Mouse (Mus musculus): Measurements from ENCODE around the gene Nat8f6. TPM values are rescaled to one million over a fixed set of nuclear protein-coding genes. Genes with fewer than 3 reads are reported as not detected.

Nat8f6 gene
- polyA plus RNA-seq (2015; fragmentation: Nextera tagmentation; extraction: Ambion mirVana) = not detected in 2 replicates

GRCm38 (mm10) chr6:85820837-85821236 lies at the start of gene Nat8f6, which contains the start of gene Nat8f5:
Nat8f6 (minus strand) TSS chr6:85820954.
Nat8f5 (minus strand) TSS chr6:85820972.

DNA sequence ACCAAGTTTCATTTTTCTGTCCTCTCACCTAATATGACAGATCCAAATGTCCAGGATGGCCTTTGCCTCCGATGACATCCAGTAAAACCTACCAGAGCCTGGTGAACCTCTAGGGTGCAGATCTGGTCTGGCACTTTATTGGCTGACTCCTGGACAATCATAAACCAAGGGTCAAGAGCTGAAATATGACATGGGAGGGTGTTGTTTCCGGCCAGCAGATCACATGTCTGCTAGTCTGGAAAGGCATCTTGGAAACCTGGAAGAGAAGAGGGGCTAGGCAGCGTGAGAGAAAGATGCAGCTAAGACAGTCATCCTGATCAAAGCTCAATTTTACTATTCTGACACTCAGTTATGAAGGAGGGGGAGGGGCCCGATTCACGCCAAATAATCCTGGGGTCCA lies 48.3 kb upstream of the Nat8f6 start, which contains the start of gene Nat8f2:
Nat8f2 (minus strand) TSS at position 153 of the 400 bp plus-strand sequence.

GRCm38 (mm10) chr6:85831796-85832321 lies 11.1 kb upstream of the Nat8f6 start, which contains the start of gene Nat8:
Nat8 (minus strand) TSS chr6:85832082.

DNA sequence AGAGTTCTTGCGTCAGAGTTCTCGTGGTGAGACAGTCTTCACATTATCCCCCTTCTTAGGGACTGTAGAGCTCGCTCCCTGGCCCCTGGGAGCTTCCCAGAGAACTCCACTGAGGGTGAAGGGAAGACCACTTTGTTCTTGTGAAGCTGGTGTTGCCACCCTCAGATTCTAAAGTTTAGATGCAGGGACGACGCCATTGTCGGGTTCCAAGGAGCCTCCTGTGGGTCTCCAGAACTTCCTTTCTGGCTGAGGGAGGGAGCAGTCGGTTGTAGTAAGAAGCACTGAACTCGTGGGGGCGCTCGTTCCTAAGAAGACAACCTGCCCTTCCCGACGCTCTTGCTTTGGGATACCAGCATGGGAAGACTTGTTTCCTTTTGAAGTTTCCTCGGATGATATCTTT lies 55.2 kb downstream of the Nat8f6 start, which contains the start of gene Nat8f3:
Nat8f3 (minus strand) TSS at position 223 of the 400 bp plus-strand sequence.

Other genes starting within 250 kb of the Nat8f6 start
- 3.4 and 3.6 TPM in 2 replicates for gene Alms1, start 233.4 kb downstream of the Nat8f6 start, polyA plus RNA-seq (2015; fragmentation: Nextera tagmentation; extraction: Ambion mirVana)
- gene Nat8f7, start 107.7 kb downstream of the Nat8f6 start, polyA plus RNA-seq (2015; fragmentation: Nextera tagmentation; extraction: Ambion mirVana) = not detected in 2 replicates
- gene Nat8f3, start 55.2 kb downstream of the Nat8f6 start, polyA plus RNA-seq (2015; fragmentation: Nextera tagmentation; extraction: Ambion mirVana) = 0.11 TPM in 1 of 2 replicates, not detected in the other
- not detected in 2 replicates for gene Nat8f5, start within 50 bp of the Nat8f6 start, polyA plus RNA-seq (2015; fragmentation: Nextera tagmentation; extraction: Ambion mirVana)
- not detected in 2 replicates for gene Nat8, start 11.1 kb upstream of the Nat8f6 start, polyA plus RNA-seq (2015; fragmentation: Nextera tagmentation; extraction: Ambion mirVana)
- not detected in 2 replicates for gene Nat8f2, start 48.2 kb upstream of the Nat8f6 start, polyA plus RNA-seq (2015; fragmentation: Nextera tagmentation; extraction: Ambion mirVana)
- gene Nat8f4, start 83.9 kb upstream of the Nat8f6 start, polyA plus RNA-seq (2015; fragmentation: Nextera tagmentation; extraction: Ambion mirVana) = 0.89 and 1.0 TPM in 2 replicates
- 27.2 and 28.6 TPM in 2 replicates for gene Tprkb, start 90.9 kb upstream of the Nat8f6 start, polyA plus RNA-seq (2015; fragmentation: Nextera tagmentation; extraction: Ambion mirVana)
- 4.5 and 5.5 TPM in 2 replicates for gene Nat8f1, start 94.7 kb upstream of the Nat8f6 start, polyA plus RNA-seq (2015; fragmentation: Nextera tagmentation; extraction: Ambion mirVana)
- 37.0 and 37.1 TPM in 2 replicates for gene Dusp11, start 140.7 kb upstream of the Nat8f6 start, polyA plus RNA-seq (2015; fragmentation: Nextera tagmentation; extraction: Ambion mirVana)
- gene Figla, start 195.2 kb upstream of the Nat8f6 start, polyA plus RNA-seq (2015; fragmentation: Nextera tagmentation; extraction: Ambion mirVana) = not detected in 2 replicates
- gene Add2, start 207.7 kb upstream of the Nat8f6 start, polyA plus RNA-seq (2015; fragmentation: Nextera tagmentation; extraction: Ambion mirVana) = 60.3 and 70.7 TPM in 2 replicates

Measured in spleen, postnatal 0 days (tissue).